Mouse (Mus musculus) ES-E14 (cell line): Measurements from ENCODE around the gene Slc25a4.

Experiments
- CHD2 ChIP-seq: IDR thresholded peaks from 2 replicates; pipeline ENCODE4 v1.6.1; 2014; ENCODE audit warnings: mild to moderate bottlenecking, low read depth, low read length, inconsistent platforms
- HCFC1 ChIP-seq: IDR thresholded peaks from 2 replicates; pipeline ENCODE4 v1.6.1; 2012; ENCODE audit warnings: low read length, inconsistent platforms, borderline replicate concordance; ENCODE audit not compliant: insufficient read depth
- MAFK ChIP-seq: IDR thresholded peaks from 2 replicates; pipeline ENCODE4 v1.6.1; 2014; ENCODE audit warnings: mild to moderate bottlenecking, low read depth, low read length, inconsistent platforms; ENCODE audit not compliant: insufficient read depth
- ZC3H11A ChIP-seq: IDR thresholded peaks from 2 replicates; pipeline ENCODE4 v1.6.1; 2012; ENCODE audit warnings: low read depth, mild to moderate bottlenecking, inconsistent platforms, low read length, borderline replicate concordance
- ZNF384 ChIP-seq: IDR thresholded peaks from 2 replicates; pipeline ENCODE4 v1.6.1; 2012; ENCODE audit warnings: low read depth, low read length, inconsistent platforms

DNA sequence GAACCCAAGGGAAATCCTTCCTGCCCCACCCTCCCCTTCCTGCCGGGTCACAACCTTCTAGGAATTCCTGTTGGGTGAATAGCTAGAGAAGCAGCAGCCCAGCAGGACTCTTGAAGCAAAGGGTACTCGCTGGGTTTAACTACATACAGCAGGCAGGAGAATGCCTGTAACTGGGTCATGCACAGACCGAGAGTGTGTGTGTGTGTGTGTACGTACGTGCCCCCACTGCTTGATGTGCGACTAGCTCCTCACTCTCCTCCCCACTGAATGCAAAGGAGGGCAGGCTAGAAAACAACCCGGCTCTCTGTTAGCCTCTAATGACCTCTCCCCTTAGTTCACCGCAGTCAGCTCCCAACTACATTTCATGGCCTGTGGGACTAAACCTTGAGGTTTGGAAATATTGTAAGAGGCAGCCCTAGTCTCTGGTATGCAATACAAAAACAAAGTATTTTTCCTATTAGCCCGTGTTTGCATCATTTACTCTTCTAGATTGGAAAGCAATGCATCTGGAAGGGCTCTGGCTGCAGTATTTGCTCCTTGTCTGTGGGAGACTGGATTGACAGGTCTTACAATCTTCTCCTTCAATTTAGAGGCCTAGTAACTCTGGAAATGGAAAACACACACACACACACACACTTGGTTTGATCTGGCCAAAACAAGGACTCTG is 6.0 kb downstream of the Slc25a4 start:
- TF ChIP-seq ZNF384 (no peak), ZC3H11A (no peak), MAFK (no peak), CHD2 (no peak), HCFC1 (no peak)
